Mouse (Mus musculus) G1E (cell line): ENCODE results near the gene Gpnmb. TPM values are rescaled to one million over a fixed set of nuclear protein-coding genes. Genes with fewer than 3 reads are reported as not detected.

Experiments
- ATAC-seq: 2 replicates; pipeline ENCODE4 v1.8.0; 2016; ENCODE audit warnings: mild to moderate bottlenecking; ENCODE audit not compliant: insufficient number of reproducible peaks, poor library complexity, low FRiP score, severe bottlenecking; ENCODE audit errors: extremely low read depth
- DNase-seq: peaks from one replicate; pipeline ENCODE4 v3.0.0; 2012; ENCODE audit warnings: low spot score
- H3K27me3 ChIP-seq: 2 replicates; pipeline ENCODE4 v1.6.1; 2012; ENCODE audit warnings: mild to moderate bottlenecking, low read length, inconsistent platforms; ENCODE audit not compliant: insufficient read depth
- H3K36me3 ChIP-seq: replicated peaks from 2 replicates; pipeline ENCODE3; 2012; ENCODE audit warnings: mild to moderate bottlenecking, inconsistent platforms
- H3K4me1 ChIP-seq: 2 replicates; pipeline ENCODE4 v1.6.1; 2012; ENCODE audit warnings: low read depth, low read length, inconsistent platforms, mixed read lengths; ENCODE audit not compliant: insufficient read depth
- H3K4me3 ChIP-seq: 2 replicates; pipeline ENCODE4 v1.5.1; 2012; ENCODE audit warnings: low read depth, mild to moderate bottlenecking, inconsistent platforms, low read length, moderate library complexity, mixed read lengths
- H3K9me3 ChIP-seq: replicated peaks from 2 replicates; pipeline ENCODE4 v1.6.1; 2012; ENCODE audit warnings: inconsistent platforms
- CTCF ChIP-seq: IDR thresholded peaks from 2 replicates; pipeline ENCODE4 v1.5.1; 2012; ENCODE audit warnings: low read depth, low read length, inconsistent platforms, mixed read lengths
- GATA1 ChIP-seq: IDR thresholded peaks from 2 replicates; pipeline ENCODE4 v1.6.1; 2012; ENCODE audit warnings: borderline replicate concordance, low read length, inconsistent platforms, mixed read lengths
- GATA2 ChIP-seq: IDR thresholded peaks from 2 replicates; pipeline ENCODE4 v1.6.1; 2012; ENCODE audit warnings: low read depth, low read length, inconsistent platforms, borderline replicate concordance
- POLR2AphosphoS5 ChIP-seq: IDR thresholded peaks from 2 replicates; pipeline ENCODE4 v1.6.1; 2012; ENCODE audit warnings: low read depth, low read length, inconsistent platforms; ENCODE audit not compliant: insufficient replicate concordance
- TAL1 ChIP-seq: conservative IDR thresholded peaks from 2 replicates; pipeline ENCODE4 v1.6.1; 2012; ENCODE audit warnings: low read depth, low read length, inconsistent platforms, mixed read lengths
- polyA plus RNA-seq: library from polyadenylated mRNA; stranded (reverse); fragments of >175 nt; gene quantifications from 2 replicates; pipeline ENCODE4 v1.2.3, GENCODE M21; 2012
- total RNA-seq, 2 experiments: library from RNA; stranded (forward) in 1 of 2; stranded (reverse) in 1 of 2; fragments of 200-1000 nt in 1 of 2; fragments of >200 nt in 1 of 2; fragmentation: Nextera tagmentation in 1 of 2; gene quantifications; 2 replicates each; pipeline ENCODE4 v1.2.3; 2014 to 2017

Gpnmb gene
- total and polyA plus RNA-seq, 3 experiments: 0.05 to 0.16 TPM; not detected in 1

- H3K4me3 ChIP-seq: no peak overlapping the region
- ATAC-seq (no peak), DNase-seq (no peak)
- TF ChIP-seq GATA1: no peak
- TF ChIP-seq GATA2: no peak
- no peak for TF ChIP-seq POLR2AphosphoS5
- TF ChIP-seq TAL1: no peak
- TF ChIP-seq CTCF: no peak
- no peaks in the 10 kb centered on the region for H3K36me3 ChIP-seq
- H3K27me3 ChIP-seq: peaks cover 8% of the 10 kb centered on the region
- no peaks in the 10 kb centered on the region for H3K9me3 ChIP-seq
- H3K4me1 ChIP-seq: no peaks in the 10 kb centered on the region
Measured at GRCm38 (mm10) chr6:49017150-49017549, 19.2 kb upstream of the Gpnmb start.

- no peaks in the 10 kb centered on the region for H3K4me1 ChIP-seq
- H3K36me3 ChIP-seq: no peaks in the 10 kb centered on the region
- no peak overlapping the region for H3K4me3 ChIP-seq
- ATAC-seq (no peak), DNase-seq (no peak)
- TF ChIP-seq GATA1: no peak
- no peak for TF ChIP-seq POLR2AphosphoS5
- TF ChIP-seq GATA2: no peak
- TF ChIP-seq CTCF: no peak
- no peak for TF ChIP-seq TAL1
- no peaks in the 10 kb centered on the region for H3K9me3 ChIP-seq
- peaks cover 9% of the 10 kb centered on the region for H3K27me3 ChIP-seq
Measured at GRCm38 (mm10) chr6:49019341-49019740, 17.0 kb upstream of the Gpnmb start.

GRCm38 (mm10) chr6:49021141-49022012 is 15.0 kb upstream of the Gpnmb start:
- no peak for DNase-seq
- Histone ChIP-seq H3K27me3 (peaks cover 11% of the 10 kb centered on the region), H3K4me3 (no peak overlapping the region), H3K4me1 (no peaks in the 10 kb centered on the region), H3K9me3 (no peaks in the 10 kb centered on the region), H3K36me3 (no peaks in the 10 kb centered on the region)
- no peak for ATAC-seq
- TF ChIP-seq POLR2AphosphoS5 (no peak), GATA2 (no peak), GATA1 (no peak), TAL1 (no peak), CTCF (no peak)

- no peak for ATAC-seq
- H3K4me1 ChIP-seq: no peaks in the 10 kb centered on the region
- TF ChIP-seq GATA2: no peak
- no peak for TF ChIP-seq POLR2AphosphoS5
- no peak for TF ChIP-seq TAL1
- TF ChIP-seq CTCF: no peak
- DNase-seq: no peak
- no peaks in the 10 kb centered on the region for H3K36me3 ChIP-seq
- no peak overlapping the region for H3K4me3 ChIP-seq
- H3K27me3 ChIP-seq: peaks cover 7% of the 10 kb centered on the region
- H3K9me3 ChIP-seq: no peaks in the 10 kb centered on the region
Measured at GRCm38 (mm10) chr6:49022384-49022783, 14.0 kb upstream of the Gpnmb start.

- no peak for ATAC-seq
- H3K4me1 ChIP-seq: 0 out of 2 replicates have a peak, but pooled peaks cover 2% of the 10 kb centered on the region
Measured at GRCm38 (mm10) chr6:49023315-49023714, 13.0 kb upstream of the Gpnmb start.

GRCm38 (mm10) chr6:49025290-49025689 is 11.1 kb upstream of the Gpnmb start:
- Histone ChIP-seq H3K36me3 (no peaks in the 10 kb centered on the region), H3K27me3 (peaks cover 9% of the 10 kb centered on the region), H3K9me3 (no peaks in the 10 kb centered on the region), H3K4me1 (0 out of 2 replicates have a peak, but pooled peaks cover 2% of the 10 kb centered on the region), H3K4me3 (no peak overlapping the region)
- ATAC-seq: no peak
- no peak for DNase-seq
- TF ChIP-seq GATA2: no peak
- no peak for TF ChIP-seq CTCF
- TF ChIP-seq GATA1: no peak
- no peak for TF ChIP-seq POLR2AphosphoS5
- no peak for TF ChIP-seq TAL1

More at GRCm38 (mm10) chr6:49023315-49023714, 13.0 kb upstream of the Gpnmb start:
- no peaks in the 10 kb centered on the region for H3K36me3 ChIP-seq
- TF ChIP-seq GATA2: no peak
- TF ChIP-seq GATA1: no peak
- no peak for TF ChIP-seq TAL1
- TF ChIP-seq POLR2AphosphoS5: no peak
- no peak for TF ChIP-seq CTCF
- peaks cover 7% of the 10 kb centered on the region for H3K27me3 ChIP-seq
- H3K4me3 ChIP-seq: no peak overlapping the region
- DNase-seq: no peak
- no peaks in the 10 kb centered on the region for H3K9me3 ChIP-seq
